Mouse (Mus musculus): ENCODE measurements around the gene Pcx.

DNA sequence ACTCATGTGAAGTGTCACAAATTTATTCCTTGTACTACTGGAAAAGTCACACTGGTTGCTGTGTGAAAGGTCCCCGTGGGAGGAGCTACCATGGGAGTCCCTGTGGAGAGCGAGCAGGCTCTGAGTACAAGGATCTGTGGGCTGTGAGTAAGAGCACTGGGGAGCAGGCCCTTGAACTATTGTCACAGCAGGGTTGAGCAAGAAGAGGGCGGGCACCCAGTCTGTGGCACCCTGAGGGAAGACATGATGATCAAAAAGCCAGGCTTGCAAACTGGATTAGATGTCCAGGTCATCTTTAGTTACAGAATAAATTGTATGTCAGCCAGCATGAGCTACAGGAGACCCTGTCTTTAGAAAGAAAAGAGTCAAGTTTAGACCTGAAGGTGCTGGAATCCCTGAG, 26.3 kb downstream of the Pcx start:
- TF ChIP-seq CTCF (IDR thresholded peaks at IDR 0.05; ENCODE audit: borderline replicate concordance, control insufficient read depth, extremely low read depth, insufficient read depth, low read length, poor library complexity): no peak
- TF ChIP-seq POLR2A (IDR thresholded peaks at IDR 0.05; ENCODE audit: control insufficient read depth, extremely low read depth, insufficient read depth, low read length, poor library complexity): no peak

All from thymus, adult 2 months (tissue).